Mouse (Mus musculus) neural tube, embryonic 12.5 days (tissue): ENCODE measurements around the gene Tsnax. TPM values are rescaled to one million over a fixed set of nuclear protein-coding genes. Genes with fewer than 3 reads are reported as not detected.

Experiments used
- ATAC-seq: fragments of 200-750 bp; cut with Nextera tagmentation; 2 replicates; pipeline ENCODE4 v1.8.0; 2017; ENCODE audit warnings: low read depth, mild to moderate bottlenecking, moderate TSS enrichment, moderate library complexity; ENCODE audit not compliant: low FRiP score
- H3K27ac ChIP-seq: fragments of 300-500 bp; sonication (generic); 2 replicates; pipeline ENCODE4 v1.5.1; 2016
- H3K27me3 ChIP-seq: fragments of 300-500 bp; sonication (generic); replicated peaks from 2 replicates; pipeline ENCODE4 v1.6.1; 2016; ENCODE audit warnings: mild to moderate bottlenecking
- H3K36me3 ChIP-seq: fragments of 300-500 bp; sonication (generic); 2 replicates; pipeline ENCODE4 v1.6.1; 2016; ENCODE audit warnings: mild to moderate bottlenecking
- H3K4me1 ChIP-seq: fragments of 300-500 bp; sonication (generic); 2 replicates; pipeline ENCODE4 v1.6.1; 2016
- H3K4me2 ChIP-seq: fragments of 300-500 bp; sonication (generic); replicated peaks from 2 replicates; pipeline ENCODE4 v1.6.1; 2016; ENCODE audit warnings: mild to moderate bottlenecking
- H3K4me3 ChIP-seq: fragments of 300-500 bp; sonication (generic); 2 replicates; pipeline ENCODE4 v1.5.1; 2016
- H3K9ac ChIP-seq: fragments of 300-500 bp; sonication (generic); 2 replicates; pipeline ENCODE4 v1.6.1; 2016; ENCODE audit warnings: mild to moderate bottlenecking
- H3K9me3 ChIP-seq: fragments of 300-500 bp; sonication (generic); 2 replicates; pipeline ENCODE4 v1.6.1; 2016; ENCODE audit warnings: mild to moderate bottlenecking
- WGBS: fragments of 180-500 bp; shearing (Covaris S2); methylation state at CpG from one replicate; pipeline ENCODE4 v1.1.7; 2016; 5-methylcytosine and 5-hydroxymethylcytosine counted together
- microRNA-seq: library from miRNA; unstranded; fragments of <30 nt; microRNA quantifications from one replicate; pipeline ENCODE4, GENCODE M21; 2017
- polyA plus RNA-seq: library from polyadenylated mRNA; unstranded; fragments of >200 nt; fragmentation: Nextera tagmentation; extraction: Ambion mirVana; gene quantifications from 2 replicates; pipeline ENCODE4 v1.2.1, GENCODE M21; 2016

The Tsnax gene
- polyA plus RNA-seq, 1 experiment from 2014 or later: 142 TPM

- H3K36me3 ChIP-seq: no peaks in the 10 kb centered on the region
- WGBS: 56% methylated on average over 6 of the region's 6 CpGs
- ATAC-seq: no peak
- no peak overlapping the region for H3K4me3 ChIP-seq
- no peaks in the 10 kb centered on the region for H3K4me1 ChIP-seq
- H3K4me2 ChIP-seq: no peak overlapping the region
- no peaks in the 10 kb centered on the region for H3K9me3 ChIP-seq
- H3K9ac ChIP-seq: no peak overlapping the region
- no peaks in the 10 kb centered on the region for H3K27me3 ChIP-seq
- H3K27ac ChIP-seq: no peak overlapping the region
Measured at GRCm38 (mm10) chr8:125069733-125070132, 56.9 kb downstream of the Tsnax start.

DNA sequence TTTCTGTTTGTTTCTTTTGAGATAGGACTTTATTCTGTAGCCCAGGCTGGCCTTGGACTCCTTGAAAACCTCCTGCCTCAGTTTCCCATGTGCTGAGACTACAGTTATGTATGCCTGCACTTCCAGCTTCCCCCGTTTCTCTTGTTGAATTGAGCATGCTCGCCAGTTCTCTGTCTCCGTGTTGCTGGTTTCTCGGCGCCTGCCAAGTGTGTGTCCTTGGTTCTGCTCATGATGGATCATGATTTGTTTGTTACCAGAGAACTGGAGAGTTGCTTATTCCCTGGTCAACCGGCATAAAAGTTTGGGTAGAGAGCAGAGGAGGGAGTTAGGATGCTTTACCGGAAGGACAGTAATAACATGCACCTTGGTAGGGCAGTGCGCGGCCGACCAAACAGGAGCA is 61.3 kb downstream of the Tsnax start:
- Histone ChIP-seq H3K4me3 (no peak overlapping the region), H3K9ac (no peak overlapping the region), H3K27me3 (no peaks in the 10 kb centered on the region), H3K36me3 (no peaks in the 10 kb centered on the region), H3K4me1 (0 out of 2 replicates have a peak, but pooled peaks cover 3% of the 10 kb centered on the region), H3K9me3 (no peaks in the 10 kb centered on the region), H3K4me2 (no peak overlapping the region), H3K27ac (no peak overlapping the region)
- no peak for ATAC-seq
- WGBS: 91% methylated on average over 10 of the region's 10 CpGs

- Histone ChIP-seq H3K9me3 (no peaks in the 10 kb centered on the region), H3K4me2 (no peak overlapping the region), H3K27ac (no peak overlapping the region), H3K4me3 (no peak overlapping the region), H3K36me3 (no peaks in the 10 kb centered on the region), H3K27me3 (no peaks in the 10 kb centered on the region), H3K9ac (no peak overlapping the region), H3K4me1 (0 out of 2 replicates have a peak, but pooled peaks cover 3% of the 10 kb centered on the region)
- WGBS: 92% methylated on average over 2 of the region's 2 CpGs
- no peak for ATAC-seq
Measured at GRCm38 (mm10) chr8:125074581-125074980, 61.8 kb downstream of the Tsnax start.

DNA sequence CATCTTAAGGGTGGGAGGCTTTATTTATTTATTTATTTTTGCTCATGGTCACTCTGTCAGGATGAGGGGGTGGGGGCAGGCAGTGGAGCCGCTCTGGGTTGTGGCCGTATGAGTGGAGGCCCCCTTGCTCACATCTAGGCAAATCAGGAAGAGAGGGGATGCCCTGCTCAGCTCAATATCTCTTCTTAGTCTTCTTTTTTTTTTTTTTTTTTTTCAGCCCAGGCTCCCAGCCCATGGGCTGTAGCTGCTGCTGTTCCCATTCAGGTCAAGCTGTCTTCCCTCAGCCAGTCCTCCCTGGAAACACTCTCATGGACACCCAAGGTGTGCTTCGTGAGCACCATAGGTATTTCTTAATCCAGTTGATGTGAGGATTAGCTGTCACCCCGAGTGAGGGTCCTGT is 62.6 kb downstream of the Tsnax start:
- no peak for ATAC-seq
- Histone ChIP-seq H3K9ac (no peak overlapping the region), H3K4me1 (0 out of 2 replicates have a peak, but pooled peaks cover 3% of the 10 kb centered on the region), H3K4me3 (no peak overlapping the region), H3K9me3 (no peaks in the 10 kb centered on the region), H3K36me3 (no peaks in the 10 kb centered on the region), H3K27ac (no peak overlapping the region), H3K27me3 (no peaks in the 10 kb centered on the region), H3K4me2 (no peak overlapping the region)
- 82% methylated on average over 4 of the region's 4 CpGs for WGBS

- H3K27ac ChIP-seq: no peak overlapping the region
- H3K27me3 ChIP-seq: no peaks in the 10 kb centered on the region
- no peaks in the 10 kb centered on the region for H3K9me3 ChIP-seq
- no peak for ATAC-seq
- WGBS: 89% methylated on average over 8 of the region's 8 CpGs
- no peak overlapping the region for H3K4me3 ChIP-seq
- H3K4me1 ChIP-seq: 0 out of 2 replicates have a peak, but pooled peaks cover 3% of the 10 kb centered on the region
- no peak overlapping the region for H3K4me2 ChIP-seq
- no peaks in the 10 kb centered on the region for H3K36me3 ChIP-seq
- no peak overlapping the region for H3K9ac ChIP-seq
Measured at GRCm38 (mm10) chr8:125077326-125077725, 64.5 kb downstream of the Tsnax start.

DNA sequence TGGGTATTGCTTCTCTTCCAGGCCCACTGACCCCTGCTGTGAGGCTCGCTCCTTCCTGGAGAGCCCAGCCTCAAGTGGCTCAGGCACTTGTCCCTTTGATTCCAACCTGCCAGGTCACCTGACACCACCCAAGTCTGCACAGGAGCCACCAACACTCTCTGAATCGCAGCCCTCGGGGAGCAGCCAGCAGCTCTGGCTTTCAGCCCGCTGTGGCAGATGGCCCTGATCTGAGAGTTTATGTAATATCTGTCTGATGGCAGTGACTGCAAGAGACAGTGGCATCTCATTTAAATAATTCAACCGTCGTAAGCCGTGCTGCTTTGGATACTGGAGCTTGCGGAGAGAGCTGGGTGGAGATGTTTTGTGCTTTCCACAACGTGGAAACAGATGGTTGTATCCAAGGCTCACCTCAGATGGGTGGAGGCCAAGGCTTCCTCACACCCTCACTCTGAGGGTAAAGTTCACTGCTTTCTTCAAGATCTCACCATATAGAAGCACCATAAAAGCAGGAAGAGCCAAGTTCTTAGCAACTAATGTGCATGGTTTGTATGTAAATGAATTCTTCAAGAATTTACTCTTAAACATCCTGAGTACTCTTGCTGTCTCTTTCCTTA is 66.1 kb downstream of the Tsnax start:
- H3K4me1 ChIP-seq: 0 out of 2 replicates have a peak, but pooled peaks cover 5% of the 10 kb centered on the region
- no peak overlapping the region for H3K4me3 ChIP-seq
- no peak for ATAC-seq
- no peaks in the 10 kb centered on the region for H3K27me3 ChIP-seq
- H3K27ac ChIP-seq: no peak overlapping the region
- H3K4me2 ChIP-seq: no peak overlapping the region
- WGBS: 57% methylated on average over 9 of the region's 9 CpGs
- H3K9ac ChIP-seq: no peak overlapping the region
- no peaks in the 10 kb centered on the region for H3K36me3 ChIP-seq
- H3K9me3 ChIP-seq: no peaks in the 10 kb centered on the region

DNA sequence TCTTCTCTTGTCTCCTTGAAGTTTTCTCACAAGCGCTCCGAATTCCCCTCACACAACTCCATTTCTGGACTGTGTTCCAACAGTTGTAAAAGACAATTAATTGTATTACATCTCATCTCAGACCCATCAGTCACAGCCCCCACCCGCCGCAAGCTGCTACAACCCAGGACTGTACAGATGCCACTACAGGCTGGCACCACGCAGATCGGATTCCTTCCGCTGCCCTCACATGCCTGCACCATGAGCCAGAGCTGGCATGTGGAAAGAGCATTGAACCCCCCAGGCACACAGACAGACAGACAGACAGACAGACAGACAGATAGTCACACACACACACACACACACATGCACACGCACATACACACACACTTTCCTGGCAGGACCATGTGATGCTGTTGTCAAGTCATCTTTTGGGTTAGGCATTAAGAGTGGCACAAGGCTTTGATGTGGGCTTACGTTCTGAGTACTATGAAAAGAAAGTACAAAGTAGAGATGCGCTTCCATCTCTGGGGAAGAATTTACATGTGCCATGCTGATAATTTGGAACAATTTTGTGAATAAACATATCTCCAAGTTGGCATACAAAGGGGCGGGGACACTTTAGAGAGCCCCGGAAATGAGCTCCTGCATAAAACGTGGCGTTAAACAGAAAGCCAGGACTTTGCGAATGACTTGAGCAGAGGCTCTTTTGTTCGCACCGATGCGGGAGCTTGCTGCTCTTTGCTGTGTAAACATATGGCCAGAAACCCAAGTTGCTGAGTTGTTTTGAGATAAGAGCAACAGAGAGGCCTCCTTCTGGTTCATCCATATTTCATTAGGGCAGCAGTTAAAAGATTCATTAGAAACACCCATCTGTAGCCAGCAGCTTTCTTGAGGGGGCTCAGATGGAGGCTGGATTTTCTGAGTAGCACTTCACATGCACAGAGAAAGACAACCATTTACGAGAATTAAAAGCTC is 67.9 kb downstream of the Tsnax start:
- H3K27me3 ChIP-seq: no peaks in the 10 kb centered on the region
- H3K4me3 ChIP-seq: no peak overlapping the region
- H3K27ac ChIP-seq: no peak overlapping the region
- 0 out of 2 replicates have a peak, but pooled peaks cover 8% of the 10 kb centered on the region for H3K4me1 ChIP-seq
- no peak for ATAC-seq
- 76% methylated on average over 19 of the region's 19 CpGs for WGBS
- H3K4me2 ChIP-seq: no peak overlapping the region
- no peaks in the 10 kb centered on the region for H3K9me3 ChIP-seq
- H3K9ac ChIP-seq: no peak overlapping the region
- no peaks in the 10 kb centered on the region for H3K36me3 ChIP-seq

DNA sequence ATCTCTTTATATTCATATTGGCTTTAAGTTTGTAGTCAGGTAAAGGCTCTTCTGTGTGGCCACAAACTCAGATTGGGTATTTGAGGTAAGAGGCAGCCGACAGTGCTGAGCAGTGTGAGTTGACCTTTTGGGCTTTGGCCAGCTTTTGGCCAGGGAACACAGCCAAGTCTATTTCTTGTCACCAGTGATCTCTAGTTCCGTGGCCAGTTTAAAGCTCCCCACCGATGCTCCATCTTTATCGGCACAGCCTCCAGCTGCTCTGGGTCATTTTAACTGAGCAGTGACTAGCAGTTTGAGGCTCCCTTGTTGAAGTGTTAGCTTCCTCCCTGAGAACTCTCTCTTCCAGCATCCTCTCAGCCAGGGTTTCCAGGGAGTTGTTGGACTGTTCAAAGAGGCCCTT is 70.9 kb downstream of the Tsnax start:
- peaks cover 13% of the 10 kb centered on the region; the same call in 1 of the 2 replicates for H3K4me1 ChIP-seq
- H3K36me3 ChIP-seq: no peaks in the 10 kb centered on the region
- WGBS: 81% methylated on average over 4 of the region's 4 CpGs
- H3K4me3 ChIP-seq: no peak overlapping the region
- no peak overlapping the region for H3K4me2 ChIP-seq
- H3K27ac ChIP-seq: no peak overlapping the region
- H3K9ac ChIP-seq: no peak overlapping the region
- H3K27me3 ChIP-seq: no peaks in the 10 kb centered on the region
- no peak for ATAC-seq
- no peaks in the 10 kb centered on the region for H3K9me3 ChIP-seq

Small RNAs within 50 kb of the gene (microRNA-seq; reads per million reads assigned to microRNA genes)
- not detected for gene Gm22197

Other genes with a start within 250 kb of the Tsnax start
- gene Trim67, start 219.9 kb upstream of the Tsnax start, polyA plus RNA-seq: 14.3 and 15.1 TPM in 2 replicates
- 111 and 113 TPM in 2 replicates for gene Gnpat, start 150.0 kb upstream of the Tsnax start, polyA plus RNA-seq
- gene 2810004N23Rik, start 149.9 kb upstream of the Tsnax start, polyA plus RNA-seq: 40.2 and 42.6 TPM in 2 replicates
- 15.4 and 17.3 TPM in 2 replicates for gene Exoc8, start 115.3 kb upstream of the Tsnax start, polyA plus RNA-seq
- 12.6 and 15.1 TPM in 2 replicates for gene Sprtn, start 115.1 kb upstream of the Tsnax start, polyA plus RNA-seq
- 17.4 and 18.2 TPM in 2 replicates for gene Egln1, start 63.7 kb upstream of the Tsnax start, polyA plus RNA-seq
- gene Disc1, start 41.2 kb downstream of the Tsnax start, polyA plus RNA-seq: 1.7 and 1.8 TPM in 2 replicates